Mouse (Mus musculus): ENCODE results near the gene Atp8a2. TPM values are rescaled to one million over a fixed set of nuclear protein-coding genes. Genes with fewer than 3 reads are reported as not detected.

The Atp8a2 gene
- polyA plus RNA-seq, 1 experiment: 0.36 TPM

GRCm38 (mm10) chr14:59692164-59692563 lies 504.8 kb downstream of the Atp8a2 start:
- DNase-seq: peak; percentile 3
- Histone ChIP-seq H3K36me3 (ENCODE audit: control insufficient read depth, insufficient read depth, low read length) (no peaks in the 10 kb centered on the region), H3K4me1 (ENCODE audit: control insufficient read depth, insufficient read depth, low read length) (no peaks in the 10 kb centered on the region), H3K27ac (ENCODE audit: insufficient read depth, low read depth, low read length) (no peak overlapping the region), H3K4me3 (ENCODE audit: insufficient read depth, low read depth, low read length) (no peak overlapping the region), H3K27me3 (replicated peaks; ENCODE audit: control insufficient read depth, insufficient read depth, low read length) (no peaks in the 10 kb centered on the region)
- WGBS: 71% methylated on average over 6 of the region's 6 CpGs
- TF ChIP-seq CTCF (conservative IDR thresholded peaks at IDR 0.05; ENCODE audit: insufficient read depth, insufficient read length, low read depth, low read length) (no peak), POLR2A (IDR thresholded peaks at IDR 0.05; ENCODE audit: low read depth, low read length) (no peak)

- WGBS: 46% methylated on average over 13 of the region's 13 CpGs
- H3K4me3 ChIP-seq (ENCODE audit: insufficient read depth, low read depth, low read length): peak overlapping the region; percentile 36; the same call in 1 of the 2 replicates
- DNase-seq: peak; percentile 59
Observed at GRCm38 (mm10) chr14:59691402-59691801, 505.6 kb downstream of the Atp8a2 start.

DNA sequence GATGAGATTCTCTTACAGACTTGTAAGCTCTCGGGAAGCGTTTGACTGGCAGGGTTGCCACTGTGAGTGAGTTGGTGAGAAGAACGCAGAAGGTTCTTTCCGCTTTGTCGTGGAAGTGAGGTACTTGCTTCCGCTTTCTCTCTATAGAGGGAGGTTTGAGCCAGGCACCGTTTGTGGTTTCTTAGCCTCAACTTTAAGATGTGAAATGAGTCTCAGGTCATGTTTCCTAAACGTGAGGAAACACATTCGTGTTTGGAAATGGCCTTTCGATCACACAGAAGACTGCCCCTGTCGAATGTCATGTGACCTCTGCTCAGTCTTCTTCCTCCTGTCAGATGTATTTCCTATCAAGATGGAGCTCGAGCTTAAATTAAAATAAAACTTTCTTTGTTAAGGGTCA lies 506.0 kb downstream of the Atp8a2 start:
- Histone ChIP-seq H3K27me3 (replicated peaks; ENCODE audit: control insufficient read depth, insufficient read depth, low read length) (no peaks in the 10 kb centered on the region), H3K4me1 (ENCODE audit: control insufficient read depth, insufficient read depth, low read length) (no peaks in the 10 kb centered on the region), H3K27ac (ENCODE audit: insufficient read depth, low read depth, low read length) (peak overlapping the region; percentile 58), H3K4me3 (ENCODE audit: insufficient read depth, low read depth, low read length) (peak overlapping the region; percentile 36; the same call in 1 of the 2 replicates), H3K36me3 (ENCODE audit: control insufficient read depth, insufficient read depth, low read length) (no peaks in the 10 kb centered on the region)
- 50% methylated on average over 12 of the region's 12 CpGs for WGBS
- no peak for TF ChIP-seq CTCF (conservative IDR thresholded peaks at IDR 0.05; ENCODE audit: insufficient read depth, insufficient read length, low read depth, low read length)
- TF ChIP-seq POLR2A (IDR thresholded peaks at IDR 0.05; ENCODE audit: low read depth, low read length): no peak
- DNase-seq: no peak

More at GRCm38 (mm10) chr14:59691402-59691801, 505.6 kb downstream of the Atp8a2 start:
- Histone ChIP-seq H3K36me3 (ENCODE audit: control insufficient read depth, insufficient read depth, low read length) (no peaks in the 10 kb centered on the region), H3K4me1 (ENCODE audit: control insufficient read depth, insufficient read depth, low read length) (no peaks in the 10 kb centered on the region), H3K27ac (ENCODE audit: insufficient read depth, low read depth, low read length) (peak overlapping the region; percentile 58), H3K27me3 (replicated peaks; ENCODE audit: control insufficient read depth, insufficient read depth, low read length) (no peaks in the 10 kb centered on the region)
- TF ChIP-seq POLR2A (IDR thresholded peaks at IDR 0.05; ENCODE audit: low read depth, low read length) (no peak), CTCF (conservative IDR thresholded peaks at IDR 0.05; ENCODE audit: insufficient read depth, insufficient read length, low read depth, low read length) (no peak)

DNA sequence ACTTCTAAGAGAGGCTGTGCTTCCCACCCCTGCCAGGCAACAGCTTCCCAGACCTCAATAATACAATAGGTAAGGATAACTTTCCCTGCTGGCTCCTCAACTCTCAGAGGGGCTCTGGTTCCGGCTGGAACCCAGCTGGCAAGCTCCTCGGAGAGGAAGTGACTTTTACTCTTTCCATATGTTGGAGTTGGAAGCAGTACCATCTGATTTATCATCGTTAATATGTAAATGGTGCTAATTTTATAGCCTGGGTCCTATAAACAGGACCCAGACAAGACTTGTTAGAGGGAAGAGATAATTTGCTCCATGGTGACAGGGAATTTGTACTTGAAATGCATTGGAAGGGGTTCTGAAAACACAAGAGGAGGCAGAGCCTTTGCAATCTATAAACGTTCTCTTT lies 507.4 kb downstream of the Atp8a2 start:
- H3K4me1 ChIP-seq (ENCODE audit: control insufficient read depth, insufficient read depth, low read length): no peaks in the 10 kb centered on the region
- no peak overlapping the region for H3K4me3 ChIP-seq (ENCODE audit: insufficient read depth, low read depth, low read length)
- WGBS: 66% methylated on average over 4 of the region's 4 CpGs
- no peaks in the 10 kb centered on the region for H3K36me3 ChIP-seq (ENCODE audit: control insufficient read depth, insufficient read depth, low read length)
- no peak for DNase-seq
- no peak overlapping the region for H3K27ac ChIP-seq (ENCODE audit: insufficient read depth, low read depth, low read length)
- no peaks in the 10 kb centered on the region for H3K27me3 ChIP-seq (replicated peaks; ENCODE audit: control insufficient read depth, insufficient read depth, low read length)
- TF ChIP-seq CTCF (conservative IDR thresholded peaks at IDR 0.05; ENCODE audit: insufficient read depth, insufficient read length, low read depth, low read length) (no peak), POLR2A (IDR thresholded peaks at IDR 0.05; ENCODE audit: low read depth, low read length) (no peak)

- TF ChIP-seq POLR2A (IDR thresholded peaks at IDR 0.05; ENCODE audit: low read depth, low read length) (no peak), CTCF (conservative IDR thresholded peaks at IDR 0.05; ENCODE audit: insufficient read depth, insufficient read length, low read depth, low read length) (no peak)
- H3K27me3 ChIP-seq (replicated peaks; ENCODE audit: control insufficient read depth, insufficient read depth, low read length): no peaks in the 10 kb centered on the region
- H3K4me3 ChIP-seq (ENCODE audit: insufficient read depth, low read depth, low read length): no peak overlapping the region
- no peak for DNase-seq
- no peak overlapping the region for H3K27ac ChIP-seq (ENCODE audit: insufficient read depth, low read depth, low read length)
- WGBS: 83% methylated on average over 5 of the region's 5 CpGs
- H3K36me3 ChIP-seq (ENCODE audit: control insufficient read depth, insufficient read depth, low read length): no peaks in the 10 kb centered on the region
- H3K4me1 ChIP-seq (ENCODE audit: control insufficient read depth, insufficient read depth, low read length): no peaks in the 10 kb centered on the region
Observed at GRCm38 (mm10) chr14:59686229-59686628, 510.8 kb downstream of the Atp8a2 start.

GRCm38 (mm10) chr14:59685343-59685742 lies 511.6 kb downstream of the Atp8a2 start:
- 49% methylated on average over 8 of the region's 8 CpGs for WGBS
- no peaks in the 10 kb centered on the region for H3K4me1 ChIP-seq (ENCODE audit: control insufficient read depth, insufficient read depth, low read length)
- DNase-seq: peak; percentile 53
- no peaks in the 10 kb centered on the region for H3K36me3 ChIP-seq (ENCODE audit: control insufficient read depth, insufficient read depth, low read length)
- no peak overlapping the region for H3K4me3 ChIP-seq (ENCODE audit: insufficient read depth, low read depth, low read length)
- TF ChIP-seq POLR2A (IDR thresholded peaks at IDR 0.05; ENCODE audit: low read depth, low read length) (no peak), CTCF (conservative IDR thresholded peaks at IDR 0.05; ENCODE audit: insufficient read depth, insufficient read length, low read depth, low read length) (no peak)
- H3K27me3 ChIP-seq (replicated peaks; ENCODE audit: control insufficient read depth, insufficient read depth, low read length): no peaks in the 10 kb centered on the region
- 0 out of 2 replicates have a peak overlapping the region, but pooled peaks have one; percentile 1 for H3K27ac ChIP-seq (ENCODE audit: insufficient read depth, low read depth, low read length)

DNA sequence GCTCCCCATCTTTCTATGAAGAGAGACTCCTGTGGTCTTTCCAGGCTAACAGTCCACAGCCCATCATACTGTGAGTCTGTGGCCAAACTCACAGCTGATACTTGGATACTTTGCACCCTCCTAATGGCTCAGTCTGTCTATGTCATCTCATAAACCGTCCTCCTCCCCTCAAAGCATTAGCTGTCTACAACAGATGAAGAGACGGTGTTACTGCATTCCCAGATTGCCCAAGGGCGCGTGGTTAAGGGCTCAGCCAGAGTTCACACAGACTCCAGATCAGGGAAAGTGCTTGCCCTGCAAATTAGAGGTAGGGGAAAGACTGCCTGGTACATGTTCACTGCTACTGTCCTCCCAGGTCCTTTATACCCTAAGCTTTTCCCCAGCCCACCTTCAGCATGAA lies 515.1 kb downstream of the Atp8a2 start:
- Histone ChIP-seq H3K27ac (ENCODE audit: insufficient read depth, low read depth, low read length) (no peak overlapping the region), H3K4me3 (ENCODE audit: insufficient read depth, low read depth, low read length) (no peak overlapping the region), H3K4me1 (ENCODE audit: control insufficient read depth, insufficient read depth, low read length) (no peaks in the 10 kb centered on the region), H3K36me3 (ENCODE audit: control insufficient read depth, insufficient read depth, low read length) (no peaks in the 10 kb centered on the region), H3K27me3 (replicated peaks; ENCODE audit: control insufficient read depth, insufficient read depth, low read length) (no peaks in the 10 kb centered on the region)
- DNase-seq: no peak
- 67% methylated on average over 4 of the region's 4 CpGs for WGBS
- no peak for TF ChIP-seq POLR2A (IDR thresholded peaks at IDR 0.05; ENCODE audit: low read depth, low read length)
- TF ChIP-seq CTCF (conservative IDR thresholded peaks at IDR 0.05; ENCODE audit: insufficient read depth, insufficient read length, low read depth, low read length): no peak

Data from kidney, adult 2 months (tissue).